Mouse (Mus musculus) midbrain, embryonic 16.5 days (tissue): ENCODE measurements around the gene 2610042L04Rik. TPM values are rescaled to one million over a fixed set of nuclear protein-coding genes. Genes with fewer than 3 reads are reported as not detected.
"Not testable (repeated sequence)": the region's sequence is repeated elsewhere in the genome, so short reads cannot be mapped to it uniquely, and the experiment has no call there.

ENCODE experiments used
- ATAC-seq: fragments of 200-750 bp; cut with Nextera tagmentation; 2 replicates; pipeline ENCODE4 v1.8.0; 2017; ENCODE audit warnings: moderate TSS enrichment
- H3K27ac ChIP-seq: fragments of 300-500 bp; sonication (generic); 2 replicates; pipeline ENCODE4 v1.5.1; 2014; ENCODE audit warnings: mild to moderate bottlenecking, low read length, mixed read lengths
- H3K27me3 ChIP-seq: fragments of 300-500 bp; sonication (generic); 2 replicates; pipeline ENCODE4 v1.6.1; 2014; ENCODE audit warnings: low read depth, low read length, mixed read lengths; ENCODE audit not compliant: control insufficient read depth, insufficient read depth
- H3K36me3 ChIP-seq: fragments of 300-500 bp; sonication (generic); 2 replicates; pipeline ENCODE4 v1.6.1; 2014; ENCODE audit warnings: mild to moderate bottlenecking, low read length, moderate library complexity, mixed read lengths; ENCODE audit not compliant: control insufficient read depth, insufficient read depth
- H3K4me1 ChIP-seq: fragments of 300-500 bp; sonication (generic); 2 replicates; pipeline ENCODE4 v1.6.1; 2014; ENCODE audit warnings: mild to moderate bottlenecking, low read length, mixed read lengths; ENCODE audit not compliant: control insufficient read depth, insufficient read depth
- H3K4me2 ChIP-seq: fragments of 300-500 bp; sonication (generic); 2 replicates; pipeline ENCODE4 v1.6.1; 2014; ENCODE audit warnings: mild to moderate bottlenecking, low read length, mixed read lengths
- H3K4me3 ChIP-seq: fragments of 300-500 bp; sonication (generic); 2 replicates; pipeline ENCODE4 v1.5.1; 2014; ENCODE audit warnings: low read depth, mild to moderate bottlenecking, low read length, moderate library complexity, mixed read lengths
- H3K9ac ChIP-seq: fragments of 300-500 bp; sonication (generic); 2 replicates; pipeline ENCODE4 v1.6.1; 2014; ENCODE audit warnings: low read depth, low read length, mixed read lengths
- H3K9me3 ChIP-seq: fragments of 300-500 bp; sonication (generic); replicated peaks from 2 replicates; pipeline ENCODE4 v1.6.1; 2014; ENCODE audit warnings: mild to moderate bottlenecking, low read length, mixed read lengths; ENCODE audit not compliant: control insufficient read depth, poor library complexity, severe bottlenecking
- WGBS: fragments of 180-500 bp; shearing (Covaris S2); extraction: QIAGEN DNeasy Blood & Tissue Kit; methylation state at CpG from one replicate; pipeline ENCODE4 v1.1.7; 2014; 5-methylcytosine and 5-hydroxymethylcytosine counted together
- polyA plus RNA-seq: library from polyadenylated mRNA; unstranded; fragments of >200 nt; fragmentation: Nextera tagmentation; extraction: Ambion mirVana; gene quantifications from 2 replicates; pipeline ENCODE4 v1.2.1, GENCODE M21; 2015

Gene 2610042L04Rik
- polyA plus RNA-seq, 1 experiment from 2014 or later, result 8.5 TPM

DNA sequence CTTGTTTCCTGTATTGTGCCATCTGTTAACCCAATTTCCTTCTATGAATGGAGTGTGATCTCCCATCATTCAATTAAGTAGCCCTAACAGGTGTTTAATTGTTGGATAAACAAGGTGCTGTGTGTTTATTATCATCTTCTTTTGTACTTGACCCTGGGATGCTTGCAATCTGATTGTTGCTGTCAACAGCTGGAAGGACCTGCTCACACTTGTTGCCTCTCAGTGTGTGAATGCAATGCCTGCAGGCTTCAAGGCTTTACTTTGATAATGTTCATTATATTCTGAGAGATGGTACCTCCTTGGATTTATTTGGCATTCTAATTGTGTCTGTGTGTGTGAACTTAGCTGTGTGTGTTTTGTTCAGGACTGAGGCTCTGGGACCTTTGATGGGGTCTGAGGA lies 64.1 kb downstream of the 2610042L04Rik start:
- not testable (repeated sequence) for H3K9ac ChIP-seq, H3K4me2 ChIP-seq, H3K9me3 ChIP-seq, H3K36me3 ChIP-seq, ATAC-seq, H3K27ac ChIP-seq, H3K4me3 ChIP-seq, H3K4me1 ChIP-seq, H3K27me3 ChIP-seq

DNA sequence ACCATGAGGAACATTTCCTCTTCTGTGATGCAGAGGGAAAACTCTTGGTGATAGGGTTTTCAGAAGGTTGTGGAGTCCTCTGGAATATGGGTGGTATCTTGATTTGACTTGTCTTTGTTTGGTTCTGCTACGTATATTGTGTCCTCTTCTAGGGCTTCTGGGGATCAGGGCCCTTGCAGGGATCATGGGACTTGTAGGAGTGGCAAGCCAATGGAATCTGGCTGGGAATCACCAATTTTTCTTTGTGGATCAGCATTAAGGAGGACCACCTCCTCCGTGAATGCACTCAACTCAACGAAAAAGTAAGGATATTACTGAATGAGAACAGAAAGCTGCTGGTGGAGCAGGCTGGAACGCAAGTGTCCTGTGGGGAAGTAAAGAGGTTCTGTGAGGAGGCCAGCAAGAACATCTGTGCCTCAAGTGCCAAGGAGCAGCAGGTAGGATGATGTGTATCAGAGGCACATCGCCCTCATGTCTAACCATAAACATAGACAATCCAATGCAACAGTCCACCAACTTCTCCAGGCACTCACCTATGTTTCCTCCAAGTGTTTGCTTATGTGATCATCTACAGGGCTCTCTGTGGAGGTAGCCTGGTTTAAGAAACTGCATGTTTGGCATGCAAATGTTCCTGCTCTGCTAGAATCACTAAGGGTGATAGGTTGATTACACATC lies 65.7 kb downstream of the 2610042L04Rik start:
- 92% methylated on average over 5 of the region's 5 CpGs for WGBS
- H3K9me3 ChIP-seq, H3K4me1 ChIP-seq, ATAC-seq, H3K27me3 ChIP-seq, H3K4me3 ChIP-seq, H3K9ac ChIP-seq, H3K4me2 ChIP-seq, H3K27ac ChIP-seq, H3K36me3 ChIP-seq: not testable (repeated sequence)

DNA sequence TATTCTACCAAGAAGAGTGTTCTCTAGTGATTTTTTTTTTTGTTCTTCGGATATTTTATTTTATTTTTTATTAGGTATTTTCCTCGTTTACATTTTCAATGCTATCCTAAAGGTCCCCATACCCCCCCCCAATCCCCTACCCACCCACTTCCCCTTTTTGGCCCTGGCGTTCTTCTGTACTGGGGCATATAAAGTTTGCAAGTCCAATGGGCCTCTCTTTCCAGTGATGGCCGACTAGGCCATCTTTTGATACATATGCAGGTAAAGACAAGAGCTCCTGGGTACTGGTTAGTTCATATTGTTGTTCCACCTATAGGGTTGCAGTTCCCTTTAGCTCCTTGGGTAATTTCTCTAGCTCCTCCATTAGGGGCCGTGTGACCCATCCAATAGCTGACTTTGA lies 66.7 kb downstream of the 2610042L04Rik start:
- H3K9me3 ChIP-seq, H3K9ac ChIP-seq, H3K36me3 ChIP-seq, H3K4me3 ChIP-seq, H3K4me2 ChIP-seq, H3K27me3 ChIP-seq, H3K4me1 ChIP-seq, ATAC-seq, H3K27ac ChIP-seq: not testable (repeated sequence)
- 84% methylated on average over 5 of the region's 5 CpGs for WGBS

GRCm38 (mm10) chr14:4403840-4404239 lies 69.3 kb downstream of the 2610042L04Rik start:
- H3K27me3 ChIP-seq, H3K9me3 ChIP-seq, H3K4me3 ChIP-seq, H3K9ac ChIP-seq, H3K4me2 ChIP-seq, H3K27ac ChIP-seq, H3K36me3 ChIP-seq, ATAC-seq, H3K4me1 ChIP-seq: not testable (repeated sequence)

Other genes with a start within 250 kb of the 2610042L04Rik start
- 7.0 and 7.3 TPM in 2 replicates for gene Gm8108, start 224.2 kb upstream of the 2610042L04Rik start, polyA plus RNA-seq
- not detected in 2 replicates for gene Gm3127, start 169.7 kb upstream of the 2610042L04Rik start, polyA plus RNA-seq
- 11.4 and 12.6 TPM in 2 replicates for gene Gm2974, start 152.2 kb upstream of the 2610042L04Rik start, polyA plus RNA-seq
- not detected in 2 replicates for gene Gm3138, start 85.1 kb upstream of the 2610042L04Rik start, polyA plus RNA-seq
- gene Gm3149, start 17.5 kb upstream of the 2610042L04Rik start, polyA plus RNA-seq, result not detected in 2 replicates
- not detected in 2 replicates for gene Gm3159, start 62.8 kb downstream of the 2610042L04Rik start, polyA plus RNA-seq
- 5.8 and 8.2 TPM in 2 replicates for gene Gm3164, start 80.7 kb downstream of the 2610042L04Rik start, polyA plus RNA-seq
- gene Gm3173, start 96.2 kb downstream of the 2610042L04Rik start, polyA plus RNA-seq, result 2.3 and 3.5 TPM in 2 replicates
- gene Gm3182, start 147.0 kb downstream of the 2610042L04Rik start, polyA plus RNA-seq, result not detected in 2 replicates
- not detected in 2 replicates for gene Gm3047, start 220.6 kb downstream of the 2610042L04Rik start, polyA plus RNA-seq